Mouse (Mus musculus) left cerebral cortex, adult 9 months (tissue): ENCODE results near the gene Ptdss2.
A peak's percentile ranks its signal among the peaks of the same experiment; 100 is the strongest.

Experiments used
- DNase-seq, 2 experiments: peaks; one replicate each; pipeline ENCODE4 v3.0.0; 2022; ENCODE audit warnings: low spot score in 2 of 2

Ptdss2 gene

DNA sequence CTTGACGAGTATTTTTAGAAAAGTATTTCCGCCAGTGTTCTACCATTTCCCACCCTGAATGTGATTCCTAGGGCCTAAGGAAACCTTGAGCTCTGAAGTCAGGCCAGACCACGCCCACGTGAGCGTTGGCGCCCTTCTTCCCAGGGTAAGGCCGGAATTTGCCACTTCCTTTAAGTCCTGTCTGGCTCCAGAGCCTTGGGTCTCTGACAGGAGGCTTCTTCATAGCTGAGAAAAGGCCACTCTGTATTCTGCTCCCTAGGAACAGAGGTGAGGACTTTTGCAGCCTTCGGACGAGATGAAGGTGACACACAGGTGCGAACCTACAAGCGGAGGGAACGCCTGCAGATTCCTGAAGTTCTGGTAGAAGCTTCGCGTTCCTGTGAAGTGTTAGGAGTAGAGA is at the start of gene Ptdss2:
Gene Ptdss2 (plus strand): TSS at position 138 of the 400 bp plus-strand sequence.
- DNase-seq: no peak

DNA sequence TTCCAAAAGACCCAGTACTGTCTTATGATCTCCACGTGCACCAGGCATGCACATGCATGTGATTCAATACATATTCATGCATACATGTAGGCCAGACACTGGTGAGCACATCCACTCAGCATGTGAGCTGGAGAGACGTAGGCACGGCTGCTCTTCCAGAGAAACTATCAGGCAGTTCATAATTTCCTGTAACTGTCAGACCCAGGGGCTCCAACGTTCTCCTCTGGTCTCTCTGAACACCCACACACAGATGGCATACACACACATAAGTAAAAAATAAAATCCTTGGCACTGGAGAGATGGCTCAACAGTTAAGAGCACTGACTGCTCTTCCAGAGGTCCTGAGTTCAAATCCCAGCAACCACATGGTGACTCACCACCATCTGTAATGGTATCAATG is 48.4 kb upstream of the Ptdss2 start:
- DNase-seq: peak in 1 of 2 experiments; percentile 26

DNA sequence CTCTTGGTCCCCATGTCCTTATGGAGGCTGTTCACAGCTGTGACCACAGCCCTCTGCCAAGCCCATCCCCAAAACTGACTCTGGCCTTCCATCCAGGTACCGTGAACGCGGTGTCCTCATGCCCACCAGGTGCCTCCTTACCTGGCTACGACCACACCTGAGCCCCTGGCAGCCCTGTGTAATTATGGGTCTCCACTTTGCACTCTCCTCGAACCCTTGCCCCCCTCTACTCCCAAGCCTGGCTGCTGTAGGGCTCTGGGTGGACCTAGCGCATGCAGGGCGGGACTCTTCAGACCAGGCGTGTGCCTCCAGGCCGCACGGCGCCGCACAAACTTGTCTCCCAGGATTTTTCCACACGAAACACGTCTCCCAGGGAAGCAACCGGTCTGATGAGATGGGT is 44.3 kb upstream of the Ptdss2 start, which contains the start of gene Pkp3:
Gene Pkp3 (plus strand): TSS at position 378 of the 400 bp plus-strand sequence.
- DNase-seq: no peak

DNA sequence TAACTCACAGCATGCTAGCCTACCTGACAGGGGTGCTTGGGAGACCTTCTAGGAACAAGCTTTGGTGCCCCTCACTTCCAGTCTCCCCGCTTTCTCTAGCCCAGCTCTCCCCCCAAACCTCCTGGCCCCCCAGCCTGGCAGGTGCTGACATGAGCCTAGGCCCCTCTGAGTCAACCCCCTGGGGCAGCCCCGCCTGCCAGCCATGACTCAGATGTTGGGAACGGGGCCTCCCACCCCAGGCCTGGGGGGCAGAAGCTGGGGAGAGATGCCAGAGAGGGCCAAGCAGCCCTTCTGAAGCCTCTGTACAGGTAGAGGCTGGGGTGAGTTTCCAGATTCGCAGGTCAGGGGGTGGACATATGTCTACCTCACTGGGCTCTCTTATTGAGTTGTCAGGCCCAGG is 43.3 kb upstream of the Ptdss2 start:
- no peak for DNase-seq

DNA sequence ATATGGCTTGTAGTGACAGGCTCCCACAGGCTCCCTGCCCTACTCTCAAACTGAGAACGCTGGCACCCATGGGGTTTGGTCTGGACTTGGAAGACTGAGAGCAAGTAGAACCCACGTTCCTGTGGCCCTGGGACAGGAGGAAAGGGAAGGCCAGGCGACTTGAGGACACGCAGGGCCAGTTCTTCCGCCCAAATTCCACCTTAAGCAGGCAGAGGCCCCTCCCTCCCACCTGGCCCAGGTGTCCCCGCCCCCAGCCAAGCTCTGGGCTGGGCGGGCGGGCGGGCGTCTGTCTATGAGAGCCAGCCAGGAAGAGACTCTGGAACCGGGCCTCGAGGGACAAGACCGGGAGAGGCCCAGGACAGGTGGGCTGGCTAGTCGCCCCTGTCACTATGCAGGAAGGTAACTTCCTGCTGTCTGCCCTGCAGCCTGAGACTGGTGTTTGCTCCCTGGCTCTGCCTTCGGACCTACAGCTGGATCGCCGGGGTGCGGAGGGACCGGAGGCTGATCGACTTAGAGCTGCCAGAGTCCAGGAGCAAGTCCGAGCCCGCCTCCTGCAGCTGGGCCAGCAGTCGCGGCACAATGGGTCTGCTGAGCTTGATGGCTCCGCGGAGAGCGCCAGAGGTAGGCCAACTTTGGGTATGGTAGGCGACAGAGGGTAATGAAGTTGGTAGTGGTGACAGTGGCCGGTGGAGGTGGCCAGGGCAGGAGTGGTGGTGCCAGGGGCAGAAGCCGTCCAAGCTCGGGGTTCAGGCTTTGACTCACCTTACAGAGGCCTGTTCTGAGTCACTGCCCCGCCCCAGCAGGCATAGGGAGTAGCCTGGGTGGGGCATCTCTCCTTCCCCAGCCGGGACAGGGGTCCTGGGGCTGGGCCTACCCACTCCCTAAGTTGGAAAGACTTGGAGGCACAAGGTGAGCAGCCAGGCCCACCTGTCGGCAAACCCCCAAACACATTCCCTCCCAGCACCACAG is 42.4 kb upstream of the Ptdss2 start:
- no peak for DNase-seq

DNA sequence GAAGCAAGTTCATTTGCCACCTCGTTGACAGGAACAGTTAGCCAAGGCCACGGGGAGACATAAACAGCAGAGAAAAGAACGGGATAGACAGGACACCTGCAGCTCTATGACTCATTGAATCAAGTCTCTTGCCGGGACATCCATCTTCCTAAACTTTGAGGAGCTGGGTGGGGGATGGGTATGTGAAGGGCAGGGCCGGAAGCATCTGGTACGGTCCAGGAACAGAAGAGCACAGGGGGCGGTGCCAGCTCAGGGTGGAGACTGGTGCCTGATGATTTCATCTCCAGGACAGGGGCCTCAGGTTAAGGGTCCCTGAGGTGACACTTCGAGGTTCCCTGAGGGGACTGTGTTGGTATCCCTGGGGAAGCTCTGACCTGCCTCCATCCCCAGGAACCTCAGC is 34.3 kb upstream of the Ptdss2 start:
- DNase-seq: no peak

DNA sequence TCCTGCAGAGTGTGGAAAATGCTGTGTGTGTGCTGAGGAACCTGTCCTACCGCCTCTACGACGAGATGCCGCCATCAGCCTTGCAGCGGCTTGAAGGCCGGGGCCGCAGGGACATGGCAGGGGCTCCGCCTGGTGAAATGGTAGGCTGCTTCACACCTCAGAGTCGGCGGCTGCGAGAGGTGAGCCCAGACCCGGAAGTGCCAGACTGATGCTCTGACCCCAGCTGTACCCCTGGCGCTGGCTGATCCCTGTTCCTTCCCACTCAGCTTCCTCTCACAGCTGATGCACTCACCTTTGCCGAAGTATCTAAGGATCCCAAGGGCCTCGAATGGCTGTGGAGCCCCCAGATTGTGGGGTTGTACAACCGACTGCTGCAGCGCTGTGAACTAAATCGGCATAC is 33.7 kb upstream of the Ptdss2 start:
- DNase-seq: no peak

DNA sequence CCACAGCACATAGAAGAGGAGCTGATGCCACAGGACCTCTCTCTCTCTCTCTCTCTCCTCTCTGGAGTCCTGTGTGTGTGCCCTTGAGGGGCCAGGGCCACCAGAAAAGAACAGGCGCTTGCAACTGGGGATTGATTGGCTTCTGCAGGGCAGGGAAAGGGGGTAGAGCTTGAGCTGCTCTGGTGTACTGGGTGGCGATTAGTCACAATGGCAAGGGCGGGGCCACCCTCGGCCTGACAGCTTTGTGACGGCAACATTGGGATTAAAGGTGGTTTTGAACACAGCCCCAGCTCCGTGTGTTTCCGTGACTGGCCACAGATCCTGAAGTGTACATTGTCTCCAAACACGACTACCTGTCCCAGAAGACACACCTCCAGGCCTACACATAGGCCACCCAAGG is 32.0 kb upstream of the Ptdss2 start:
- no peak for DNase-seq

DNA sequence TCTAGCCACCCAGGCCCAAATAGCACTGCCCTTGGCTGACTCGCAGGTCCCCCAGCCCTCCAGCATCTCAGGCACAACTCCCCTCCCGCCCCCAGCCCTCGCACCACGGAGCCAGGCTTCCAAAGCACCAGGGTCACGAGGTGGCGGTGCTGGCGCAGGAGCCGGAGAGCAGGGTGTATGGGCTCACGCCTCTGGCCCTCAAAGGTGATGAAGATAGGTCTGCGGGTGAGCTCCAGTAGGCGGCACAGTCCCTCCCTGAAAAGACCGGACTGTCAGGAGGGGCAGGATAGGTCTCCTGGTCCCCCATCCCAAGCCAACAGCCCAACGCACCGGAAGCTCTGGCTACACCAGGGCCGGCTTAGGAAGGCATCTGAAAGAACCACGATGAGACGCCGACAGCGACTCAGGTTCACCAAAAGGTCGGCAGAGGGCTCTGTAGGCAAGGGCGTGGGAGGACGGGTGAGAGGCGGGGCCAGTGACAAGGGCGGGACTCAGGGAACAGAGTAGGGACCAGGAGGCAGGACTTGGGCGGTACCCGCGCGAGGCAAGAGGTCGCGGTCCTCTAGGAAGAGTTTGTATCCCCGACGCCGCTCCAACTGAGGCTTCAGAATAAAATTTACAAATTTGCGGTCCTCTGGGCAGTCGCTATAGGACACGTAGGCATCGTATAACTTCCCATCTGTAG is 30.0 kb upstream of the Ptdss2 start:
- DNase-seq: peak in 1 of 2 experiments; percentile 58

DNA sequence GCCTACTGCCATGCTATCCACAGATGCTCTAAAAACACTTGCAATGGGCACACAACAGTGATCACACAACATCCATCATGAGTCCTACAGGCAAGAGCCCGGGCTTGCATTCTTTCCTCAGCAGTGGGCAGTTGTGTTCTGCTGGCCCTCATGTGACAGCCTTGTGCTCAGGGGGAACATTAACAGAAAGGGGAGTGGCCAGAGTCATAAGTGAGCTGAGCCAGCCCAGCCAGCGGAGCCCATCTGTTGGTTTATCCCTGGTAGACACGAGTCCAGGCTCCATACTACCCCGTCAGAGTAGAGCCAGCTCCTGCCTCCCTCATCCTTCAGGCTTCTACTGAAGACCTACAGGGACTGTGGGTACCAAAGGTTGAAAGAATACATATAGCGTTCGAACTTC is 28.2 kb upstream of the Ptdss2 start:
- DNase-seq: no peak

DNA sequence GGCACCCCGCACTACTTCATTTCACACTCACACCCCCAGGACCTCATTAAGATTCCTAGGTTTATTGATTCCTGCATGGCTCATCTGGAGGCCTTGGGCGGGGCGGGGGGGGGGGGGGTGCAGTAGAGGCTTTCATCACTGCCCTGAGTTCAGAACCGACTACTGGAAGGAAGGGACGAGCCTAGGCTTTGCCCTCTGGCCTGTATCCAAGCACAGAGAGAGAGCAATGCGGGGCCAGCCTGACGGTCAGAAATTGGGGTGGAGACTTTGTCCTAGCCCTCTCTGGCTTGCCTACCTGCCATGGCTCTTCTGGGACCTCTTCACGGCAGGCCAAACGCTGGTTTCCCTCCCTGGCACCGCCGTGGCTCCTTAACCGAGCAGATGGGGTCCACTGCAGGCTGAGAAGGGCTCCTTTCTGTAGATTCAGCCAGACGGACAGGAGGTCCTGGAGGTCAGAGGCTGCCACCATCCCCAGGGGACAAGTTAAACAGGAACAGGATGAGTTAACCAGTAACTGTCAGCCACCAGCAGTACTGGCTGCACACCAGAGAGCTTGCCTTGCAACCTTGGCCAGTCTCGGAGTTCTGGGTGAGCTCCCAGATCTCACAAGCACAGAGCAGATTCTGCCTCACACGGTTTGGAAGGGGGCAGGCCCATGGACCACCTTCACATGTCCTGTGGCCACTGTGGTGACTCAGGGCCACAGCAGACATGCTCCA is 27.5 kb upstream of the Ptdss2 start:
- no peak for DNase-seq

DNA sequence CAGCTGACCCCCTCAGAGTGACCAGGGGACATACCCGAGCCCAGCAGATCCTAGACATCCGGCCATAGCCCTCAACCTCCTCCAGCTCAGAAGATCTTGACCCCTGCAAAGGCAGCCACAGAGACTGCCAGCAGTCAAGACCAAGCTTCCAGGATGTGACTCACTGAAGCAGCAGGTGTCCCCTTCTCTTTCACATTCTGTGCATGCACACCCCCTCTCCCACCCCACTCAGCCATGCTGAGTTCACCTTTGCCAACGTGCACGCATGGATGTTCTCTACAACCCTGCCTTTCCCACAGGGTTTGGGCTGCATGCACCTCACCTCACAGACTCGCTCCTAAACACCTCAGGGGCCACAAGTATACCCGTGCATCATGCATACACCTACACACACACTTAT is 26.2 kb upstream of the Ptdss2 start:
- DNase-seq: no peak

DNA sequence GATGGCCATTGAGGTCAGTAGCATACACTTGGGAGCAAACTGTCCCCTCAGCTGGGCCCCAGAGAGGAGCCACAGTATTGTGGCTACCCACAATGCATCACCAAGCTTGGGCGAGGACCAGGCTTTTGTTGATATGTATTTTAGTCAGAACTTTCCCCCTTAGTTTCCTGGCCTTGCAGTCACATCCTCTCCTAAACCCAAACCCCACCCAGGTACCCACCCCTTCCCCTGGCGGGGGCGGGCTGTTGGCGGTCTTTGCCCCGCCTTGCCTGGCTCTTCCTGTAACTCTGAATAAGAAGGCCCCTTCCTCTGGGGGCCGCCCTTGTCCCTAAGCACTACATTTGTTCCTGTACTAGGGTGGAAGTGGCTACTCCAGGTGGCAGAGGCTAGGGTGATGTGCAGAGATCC is 25.5 kb upstream of the Ptdss2 start:
- no peak for DNase-seq

DNA sequence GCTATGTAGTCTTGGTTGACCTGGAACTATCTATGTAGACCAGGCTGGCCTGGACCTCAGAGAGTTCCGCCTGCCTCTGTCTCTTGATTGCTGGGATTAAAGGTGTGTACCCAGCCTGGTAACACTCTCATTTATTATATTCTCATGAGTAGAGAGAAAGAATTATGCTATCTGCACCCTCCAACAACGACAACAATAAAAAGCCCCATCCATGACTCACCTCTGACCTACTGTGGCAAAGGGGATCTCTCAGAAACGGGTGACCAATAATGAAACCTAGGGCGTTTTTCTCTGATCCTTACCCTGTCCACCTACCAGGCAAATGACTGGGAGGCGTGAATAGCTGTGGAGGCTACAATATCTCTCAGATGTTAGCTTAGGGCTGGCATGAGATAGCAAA is 25.0 kb upstream of the Ptdss2 start:
- no peak for DNase-seq

DNA sequence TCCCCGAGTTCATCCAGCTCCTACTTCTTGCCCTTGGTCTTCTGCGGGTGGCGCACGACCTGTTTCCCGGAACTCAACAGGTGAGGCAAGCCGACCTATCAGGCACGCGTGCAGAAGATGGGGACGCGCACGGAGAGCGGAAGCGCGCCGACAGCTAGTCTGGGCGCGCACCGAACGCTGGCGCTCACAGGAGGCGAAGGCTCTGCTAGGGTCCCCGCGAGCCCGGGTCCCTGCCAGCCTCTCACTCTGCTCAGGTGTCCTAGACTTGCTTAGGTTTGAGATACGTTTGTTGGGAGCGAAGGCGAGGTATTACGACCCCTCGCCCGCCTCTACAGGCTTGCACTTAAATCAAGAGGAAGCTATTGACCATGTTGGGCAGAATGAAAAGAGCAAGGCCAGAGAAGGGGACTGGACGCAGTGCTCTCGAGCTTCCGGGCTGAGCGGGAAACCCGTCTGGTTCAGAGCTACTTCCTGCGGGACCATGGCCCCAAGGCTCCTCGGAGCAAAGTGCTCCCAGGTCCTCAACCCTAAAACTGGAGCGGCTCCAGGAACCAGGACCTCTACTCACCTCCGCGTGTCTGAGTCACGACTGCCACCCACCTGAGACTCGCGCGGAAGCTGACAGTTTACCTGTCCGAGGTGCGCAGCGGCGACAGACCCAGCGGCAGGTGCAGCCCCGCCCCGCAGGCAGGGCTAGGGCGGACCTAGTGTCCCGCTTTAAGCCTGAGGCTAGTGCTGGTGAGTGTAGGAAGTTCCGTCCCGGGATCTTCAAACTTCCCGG is 22.1 kb upstream of the Ptdss2 start, which contains the start of gene Sigirr:
Gene Sigirr (minus strand): TSS at position 662 of the 781 bp plus-strand sequence.
- DNase-seq: no peak

DNA sequence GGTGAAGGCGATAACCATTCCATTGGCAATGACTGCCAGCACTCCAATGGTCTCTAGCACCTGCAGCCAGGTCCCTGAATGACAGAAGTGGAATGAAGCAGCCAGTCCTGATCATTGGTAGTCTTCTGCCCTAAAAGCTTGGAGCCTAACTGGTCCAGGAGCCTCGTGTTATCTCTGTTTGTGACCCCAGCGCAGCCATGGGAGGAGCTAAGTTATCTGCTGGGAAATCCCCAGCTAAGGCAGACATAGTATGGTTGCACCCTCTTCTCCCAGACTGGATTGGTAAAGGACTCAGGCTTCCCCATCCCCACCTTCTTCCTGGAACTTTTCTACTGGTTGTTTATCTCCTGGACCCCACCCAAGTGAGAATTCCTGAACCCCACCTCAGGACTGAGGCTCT is 19.0 kb upstream of the Ptdss2 start:
- no peak for DNase-seq

DNA sequence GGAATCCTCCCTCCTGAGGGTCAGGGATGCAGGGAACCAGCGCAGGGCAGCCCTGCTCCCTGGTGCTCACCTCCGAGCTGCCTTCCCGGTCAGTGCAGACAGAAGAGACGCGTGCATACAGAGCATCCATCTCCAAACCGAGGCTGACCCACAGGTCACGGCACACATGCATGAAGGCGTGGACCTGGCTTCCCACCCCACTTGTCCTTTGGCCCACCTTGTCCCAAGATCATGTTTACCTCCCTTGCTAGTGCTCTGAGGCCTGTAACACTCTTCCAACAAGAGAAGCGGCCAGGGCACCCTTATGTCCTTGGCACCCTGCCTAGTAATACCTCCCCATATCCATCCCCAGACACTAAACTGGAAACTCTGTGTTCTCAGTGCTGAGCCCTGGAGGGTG is 6.3 kb upstream of the Ptdss2 start:
- DNase-seq: no peak

DNA sequence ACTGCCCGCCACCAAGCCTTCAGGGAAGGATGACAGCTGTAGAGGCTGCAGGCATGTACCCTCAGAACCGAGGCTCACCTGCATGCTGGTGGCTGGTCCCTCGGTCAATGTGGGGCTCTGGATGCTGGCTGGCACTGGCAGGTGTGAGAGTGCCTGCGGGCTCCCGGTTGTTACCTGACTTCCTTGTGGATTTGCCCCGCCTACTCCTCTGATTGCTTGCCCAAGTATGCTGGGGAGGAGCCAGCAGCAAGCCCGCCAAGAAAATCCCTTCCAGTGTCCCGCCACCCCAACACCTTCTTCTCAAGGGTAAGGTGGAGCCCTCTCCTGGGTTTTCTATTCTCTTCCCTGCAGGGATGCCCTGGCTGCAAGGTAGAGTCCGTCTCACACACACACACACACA is 4.5 kb upstream of the Ptdss2 start, which contains the start of gene Ano9:
Gene Ano9 (minus strand): TSS at position 171 of the 400 bp plus-strand sequence.
- no peak for DNase-seq

DNA sequence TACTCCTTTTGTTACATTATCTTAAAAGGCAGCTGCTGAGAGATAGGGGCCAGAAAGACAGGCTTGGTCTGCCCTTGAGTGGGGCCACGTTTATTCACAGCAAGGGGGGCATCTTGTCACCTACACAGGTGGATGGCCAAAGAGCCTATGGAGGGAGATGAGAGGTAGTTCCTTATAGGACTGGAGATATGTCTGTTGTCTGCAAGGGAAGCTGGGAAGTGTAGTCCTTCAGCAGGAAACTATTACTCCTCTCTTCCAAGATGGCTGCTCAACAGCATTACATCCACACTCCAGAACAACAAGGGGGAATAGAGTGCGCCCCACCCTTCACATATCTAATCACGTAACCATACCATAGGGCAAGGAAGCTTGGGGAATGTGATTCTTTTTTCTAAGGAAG is 2.7 kb upstream of the Ptdss2 start:
- no peak for DNase-seq

DNA sequence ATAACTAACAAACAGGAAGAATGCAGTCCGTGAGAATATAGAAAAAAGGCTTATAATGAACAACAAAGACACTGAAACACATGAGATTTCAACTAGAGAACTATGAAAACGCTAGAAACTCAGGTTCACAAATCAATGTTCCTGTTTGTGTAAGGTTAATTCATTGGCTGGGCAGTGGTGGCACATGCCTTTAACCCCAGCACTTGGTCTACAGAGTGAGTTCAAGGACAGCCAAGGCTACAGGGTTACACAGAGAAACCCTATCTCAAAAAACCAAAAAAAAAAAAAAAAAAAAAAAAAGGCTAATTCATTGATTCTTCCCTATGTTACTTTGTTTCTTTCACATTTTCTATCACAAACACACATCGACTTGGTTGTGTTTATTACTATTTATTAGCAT is 1.6 kb upstream of the Ptdss2 start:
- no peak for DNase-seq

DNA sequence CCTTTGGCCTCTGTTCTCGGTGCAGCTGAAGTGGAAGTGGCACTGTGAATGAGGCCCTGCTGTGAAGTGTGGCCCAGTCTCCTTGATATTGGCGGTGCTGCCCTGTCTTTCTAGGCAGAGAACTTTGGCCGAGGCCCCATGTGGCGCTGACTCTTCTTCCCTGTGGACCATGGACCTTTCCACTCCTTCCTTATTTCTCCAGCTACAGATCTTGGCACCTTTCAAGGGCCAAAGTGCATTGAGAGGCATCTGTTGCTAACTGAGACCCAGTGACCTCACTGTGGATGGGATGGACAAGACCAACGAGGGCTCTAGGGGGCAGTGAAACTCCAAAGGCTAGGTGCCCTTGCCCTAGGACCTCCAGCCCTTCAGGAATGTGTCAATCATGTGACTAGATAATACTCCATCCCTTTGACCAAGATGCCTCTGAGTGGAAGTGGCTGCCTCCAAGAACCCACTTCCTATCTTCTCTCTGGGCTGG is 1.1 kb upstream of the Ptdss2 start:
- DNase-seq: no peak
